Mouse (Mus musculus) thymus, adult 2 months (tissue): ENCODE measurements around the gene Foxm1. TPM values are rescaled to one million over a fixed set of nuclear protein-coding genes. Genes with fewer than 3 reads are reported as not detected.
"Not testable (repeated sequence)": the region's sequence is repeated elsewhere in the genome, so short reads cannot be mapped to it uniquely, and the experiment has no call there.

ENCODE experiments used
- DNase-seq: peaks from one replicate; pipeline ENCODE4 v3.0.0; 2021
- H3K27ac ChIP-seq: fragments of 200-500 bp; 2 replicates; pipeline ENCODE4 v1.5.1; 2012; ENCODE audit warnings: low read length, control low read depth; ENCODE audit not compliant: control insufficient read depth, insufficient read depth
- H3K27me3 ChIP-seq: fragments of 200-500 bp; 2 replicates; pipeline ENCODE4 v1.6.1; 2012; ENCODE audit warnings: mild to moderate bottlenecking, low read length, moderate library complexity, mixed read lengths; ENCODE audit not compliant: control insufficient read depth, insufficient read depth
- H3K36me3 ChIP-seq: fragments of 200-500 bp; 2 replicates; pipeline ENCODE4 v1.6.1; 2012; ENCODE audit warnings: mild to moderate bottlenecking, low read length, moderate library complexity; ENCODE audit not compliant: control insufficient read depth, insufficient read depth
- H3K4me1 ChIP-seq: fragments of 200-500 bp; replicated peaks from 2 replicates; pipeline ENCODE4 v1.6.1; 2012; ENCODE audit warnings: low read length; ENCODE audit not compliant: control insufficient read depth, insufficient read depth
- H3K4me3 ChIP-seq: fragments of 200-500 bp; 2 replicates; pipeline ENCODE4 v1.5.1; 2012; ENCODE audit warnings: mild to moderate bottlenecking, low read length, control low read depth, moderate library complexity; ENCODE audit not compliant: control insufficient read depth, insufficient read depth
- CTCF ChIP-seq: fragments of 200-500 bp; IDR thresholded peaks from 2 replicates; pipeline ENCODE4 v1.5.1; 2012; ENCODE audit warnings: mild to moderate bottlenecking, control low read depth, low read length, moderate library complexity, borderline replicate concordance; ENCODE audit not compliant: control insufficient read depth, poor library complexity, insufficient read depth; ENCODE audit errors: extremely low read depth
- POLR2A ChIP-seq: fragments of 200-500 bp; IDR thresholded peaks from 2 replicates; pipeline ENCODE4 v1.6.1; 2012; ENCODE audit warnings: mild to moderate bottlenecking, low read length, control low read depth, moderate library complexity; ENCODE audit not compliant: control insufficient read depth, poor library complexity, insufficient read depth; ENCODE audit errors: extremely low read depth
- WGBS: fragments of 180-500 bp; shearing (Covaris S2); methylation state at CpG from one replicate; pipeline ENCODE4 v1.1.7; 2018; 5-methylcytosine and 5-hydroxymethylcytosine counted together
- polyA plus RNA-seq: library from polyadenylated mRNA; depleted of rRNA; stranded (reverse); fragments of >200 nt; gene quantifications from 2 replicates; pipeline ENCODE4 v1.2.3, GENCODE M21; 2012

Gene Foxm1
- polyA plus RNA-seq, 1 experiment: 115 TPM

DNA sequence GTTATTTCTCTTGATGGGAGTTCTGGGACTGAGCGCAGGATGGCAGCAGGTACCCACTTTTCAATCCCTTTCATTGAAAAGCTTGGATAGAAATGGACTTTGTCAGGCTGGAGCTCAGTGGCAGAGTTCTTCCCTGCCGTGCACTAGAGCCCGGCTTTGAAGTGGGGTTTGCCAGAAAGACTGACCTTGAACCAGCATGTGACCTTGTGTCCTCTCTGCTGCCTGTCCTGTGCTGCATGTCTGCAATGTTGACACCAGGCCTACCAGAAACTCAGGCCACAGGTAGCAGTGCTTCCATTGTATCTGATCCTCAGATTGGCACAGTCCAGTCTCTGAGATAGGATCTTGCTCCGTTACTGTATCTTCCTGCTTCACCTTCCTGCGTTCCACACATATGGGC is 7.3 kb downstream of the Foxm1 start:
- H3K27me3 ChIP-seq: no peaks in the 10 kb centered on the region
- peaks cover 56% of the 10 kb centered on the region for H3K36me3 ChIP-seq
- 95% methylated on average over 5 of the region's 5 CpGs for WGBS

DNA sequence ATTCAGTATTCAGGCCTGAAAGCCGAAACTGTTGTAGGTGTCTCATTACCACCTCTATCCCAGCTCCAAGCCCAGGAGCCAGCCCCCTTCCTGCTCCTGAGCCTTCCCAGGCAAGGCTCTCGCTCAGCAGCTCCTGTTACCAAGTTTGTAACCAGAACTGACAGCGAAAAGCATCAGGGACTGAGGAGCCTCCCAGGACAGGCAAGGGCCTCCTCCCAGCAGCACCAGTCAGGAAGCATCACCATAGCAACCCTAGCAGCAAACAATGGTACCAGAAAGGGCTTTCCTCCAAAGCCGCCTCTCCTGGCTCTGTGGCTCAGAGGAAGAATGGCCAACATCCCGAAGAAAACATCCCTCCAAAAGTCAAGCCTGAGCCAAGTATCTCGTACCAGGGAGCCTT is 12.4 kb downstream of the Foxm1 start, which contains the start of the genes Tex52 and Gm44596:
Gene Tex52 (plus strand): TSS at position 265 of the 400 bp plus-strand sequence.
Gene Gm44596 (plus strand): TSS at position 312 of the 400 bp plus-strand sequence.
- H3K4me1 ChIP-seq: 0 out of 2 replicates have a peak, but pooled peaks cover 3% of the 10 kb centered on the region
- DNase-seq: no peak
- no peaks in the 10 kb centered on the region for H3K27me3 ChIP-seq
- H3K27ac ChIP-seq: no peak within 1 kb of the TSS
- peaks cover 31% of the 10 kb centered on the region for H3K36me3 ChIP-seq
- 90% methylated on average over 6 of the region's 6 CpGs for WGBS
- H3K4me3 ChIP-seq: no peak within 1 kb of the TSS
- TF ChIP-seq CTCF (no peak), POLR2A (no peak)

More for the DNA sequence above, 7.3 kb downstream of the Foxm1 start:
- no peak overlapping the region for H3K4me3 ChIP-seq
- no peak overlapping the region for H3K27ac ChIP-seq
- TF ChIP-seq POLR2A (no peak), CTCF (no peak)
- H3K4me1 ChIP-seq: no peaks in the 10 kb centered on the region
- DNase-seq: no peak

DNA sequence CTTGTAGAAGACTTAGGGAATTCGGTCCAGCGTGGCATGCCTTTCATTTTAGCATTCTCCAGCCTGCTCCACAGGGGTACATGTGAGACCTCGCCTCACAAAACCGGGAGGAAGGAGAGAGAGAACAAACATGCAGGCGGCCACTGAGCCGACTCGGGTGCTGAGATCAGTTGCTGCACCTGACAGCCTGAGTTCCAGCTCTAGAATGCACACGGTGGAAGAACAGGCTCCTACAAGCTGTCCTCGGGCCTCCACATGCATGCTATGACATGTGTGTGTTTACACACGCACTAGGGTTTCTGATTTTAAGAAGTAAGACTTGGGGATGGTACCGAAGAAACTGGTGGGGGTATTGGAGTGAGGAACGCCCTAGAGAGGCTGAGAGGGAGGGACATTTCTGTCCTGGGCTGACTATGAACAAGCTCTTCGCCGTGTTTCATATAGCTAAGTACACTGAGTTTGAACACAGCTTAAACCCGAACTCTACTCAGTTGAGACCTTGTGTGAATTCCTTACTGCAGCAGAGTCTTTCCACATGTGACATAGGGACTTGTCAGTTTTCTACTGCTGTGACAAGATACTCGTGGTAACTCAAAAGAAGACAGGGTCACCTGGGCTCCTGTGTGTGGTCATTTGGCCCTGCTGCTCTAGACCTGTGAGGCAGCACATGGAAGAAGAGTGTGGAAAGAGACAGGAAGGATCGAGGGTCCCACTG is 13.8 kb downstream of the Foxm1 start:
- Histone ChIP-seq H3K36me3 (peaks cover 17% of the 10 kb centered on the region), H3K27ac (no peak overlapping the region), H3K4me1 (0 out of 2 replicates have a peak, but pooled peaks cover 3% of the 10 kb centered on the region), H3K27me3 (no peaks in the 10 kb centered on the region), H3K4me3 (no peak overlapping the region)
- no peak for DNase-seq
- WGBS: 93% methylated on average over 17 of the region's 17 CpGs
- TF ChIP-seq POLR2A (no peak), CTCF (no peak)

DNA sequence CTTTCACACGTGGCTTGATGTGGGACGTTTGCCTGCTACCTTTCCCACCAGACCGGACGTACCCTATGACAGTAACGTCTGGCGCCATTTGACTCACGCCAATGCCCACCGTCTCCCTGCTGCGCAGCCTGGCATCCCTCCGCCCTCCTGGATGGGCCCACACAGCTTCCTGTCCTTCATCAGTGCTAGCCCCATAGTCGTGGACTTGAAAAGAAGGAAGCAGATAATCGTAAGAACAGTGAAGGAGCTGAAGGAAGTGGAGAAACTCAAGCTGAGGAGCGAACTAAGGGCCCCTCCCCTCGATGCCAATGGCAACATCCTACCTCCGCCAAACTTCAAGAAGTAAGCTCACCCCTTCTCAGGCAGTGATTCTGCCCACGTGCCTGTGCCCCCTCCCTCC is 16.9 kb downstream of the Foxm1 start:
- Histone ChIP-seq H3K27me3 (no peaks in the 10 kb centered on the region), H3K4me3 (no peak overlapping the region), H3K27ac (no peak overlapping the region), H3K36me3 (no peaks in the 10 kb centered on the region; the same call in 1 of the 2 replicates), H3K4me1 (0 out of 2 replicates have a peak, but pooled peaks cover 3% of the 10 kb centered on the region)
- TF ChIP-seq CTCF: no peak
- no peak for TF ChIP-seq POLR2A
- no peak for DNase-seq
- WGBS: 57% methylated on average over 16 of the region's 16 CpGs

DNA sequence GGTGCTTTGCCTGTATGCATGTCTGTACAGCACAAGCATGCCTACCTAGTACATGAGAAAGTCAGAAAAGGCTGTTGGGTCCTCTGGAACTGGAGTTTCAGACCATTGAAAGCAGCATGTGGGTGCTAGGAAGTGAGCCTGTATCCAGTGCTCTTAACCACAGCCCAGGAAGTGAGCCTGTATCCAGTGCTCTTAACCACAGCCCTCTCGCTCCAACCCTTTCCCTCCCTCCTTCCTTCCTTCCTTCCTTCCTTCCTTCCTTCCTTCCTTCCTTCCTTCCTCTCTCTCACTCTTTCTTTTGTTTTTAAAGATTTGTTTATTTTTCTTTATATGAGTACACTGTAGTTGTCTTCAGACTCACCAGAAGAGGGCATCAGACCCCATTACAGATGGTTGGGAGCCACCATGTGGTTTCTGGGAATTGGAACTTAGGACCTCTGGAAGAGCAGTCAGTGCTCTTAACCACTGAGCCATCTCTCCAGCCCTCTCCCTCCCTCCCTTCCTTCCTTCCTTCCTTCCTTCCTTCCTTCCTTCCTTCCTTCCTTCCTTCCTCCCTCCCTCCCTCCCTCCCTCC is 17.9 kb downstream of the Foxm1 start:
- DNase-seq, H3K4me3 ChIP-seq, H3K36me3 ChIP-seq, H3K27ac ChIP-seq, H3K27me3 ChIP-seq, H3K4me1 ChIP-seq: not testable (repeated sequence)
- 14% methylated on average over 1 of the region's 1 CpGs for WGBS

DNA sequence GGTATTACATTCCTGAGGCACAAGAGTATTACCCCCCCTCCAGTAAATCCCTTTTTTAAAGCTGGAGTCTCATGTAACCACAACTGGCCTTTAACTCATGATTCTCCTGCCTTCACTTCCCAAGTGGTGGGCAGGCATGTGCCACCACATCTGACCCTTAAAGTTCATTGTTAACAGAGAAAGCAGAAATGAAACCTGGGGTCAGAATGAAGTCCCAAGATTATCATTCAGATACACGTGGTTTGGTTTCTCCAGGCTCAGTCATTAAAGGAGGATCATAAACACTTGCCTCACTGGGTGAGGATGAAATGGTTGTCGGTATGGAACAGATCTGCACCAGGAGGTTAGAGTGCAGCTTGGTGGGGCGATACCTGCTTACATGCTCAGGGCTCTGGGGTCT is 18.5 kb downstream of the Foxm1 start:
- no peak for DNase-seq
- WGBS: 43% methylated on average over 3 of the region's 3 CpGs

DNA sequence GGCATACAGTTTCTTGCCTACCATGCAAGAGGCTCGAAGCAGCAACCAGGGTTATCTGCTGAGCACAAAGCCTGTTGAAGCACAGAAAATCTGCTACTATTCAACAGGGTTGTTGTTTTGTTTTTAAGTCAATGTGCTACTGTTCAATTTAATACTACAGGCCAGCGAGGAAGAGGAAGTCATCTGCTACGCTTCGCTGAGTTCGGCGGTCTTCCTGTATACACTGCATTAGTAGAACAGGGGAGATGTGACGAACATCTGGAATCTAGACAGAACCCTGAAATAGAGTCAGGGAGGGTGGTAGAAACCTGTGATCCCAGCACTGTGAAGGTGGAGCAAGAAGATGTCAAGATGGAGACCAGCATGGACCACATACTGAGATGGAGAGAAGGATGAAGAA is 21.0 kb downstream of the Foxm1 start:
- no peak overlapping the region for H3K27ac ChIP-seq
- no peak for DNase-seq
- TF ChIP-seq CTCF (no peak), POLR2A (no peak)
- no peak overlapping the region for H3K4me3 ChIP-seq
- H3K27me3 ChIP-seq: no peaks in the 10 kb centered on the region
- H3K36me3 ChIP-seq: no peaks in the 10 kb centered on the region
- 31% methylated on average over 7 of the region's 7 CpGs for WGBS
- 0 out of 2 replicates have a peak, but pooled peaks cover 3% of the 10 kb centered on the region for H3K4me1 ChIP-seq

More for the DNA sequence above, 18.5 kb downstream of the Foxm1 start:
- no peaks in the 10 kb centered on the region; the same call in 1 of the 2 replicates for H3K36me3 ChIP-seq
- H3K27me3 ChIP-seq: no peaks in the 10 kb centered on the region
- no peak for TF ChIP-seq POLR2A
- no peak for TF ChIP-seq CTCF
- H3K4me1 ChIP-seq: 0 out of 2 replicates have a peak, but pooled peaks cover 3% of the 10 kb centered on the region
- H3K27ac ChIP-seq: no peak overlapping the region
- no peak overlapping the region for H3K4me3 ChIP-seq
